Mouse (Mus musculus): ENCODE data around the gene Gm49395.

Gene Gm49395

DNA sequence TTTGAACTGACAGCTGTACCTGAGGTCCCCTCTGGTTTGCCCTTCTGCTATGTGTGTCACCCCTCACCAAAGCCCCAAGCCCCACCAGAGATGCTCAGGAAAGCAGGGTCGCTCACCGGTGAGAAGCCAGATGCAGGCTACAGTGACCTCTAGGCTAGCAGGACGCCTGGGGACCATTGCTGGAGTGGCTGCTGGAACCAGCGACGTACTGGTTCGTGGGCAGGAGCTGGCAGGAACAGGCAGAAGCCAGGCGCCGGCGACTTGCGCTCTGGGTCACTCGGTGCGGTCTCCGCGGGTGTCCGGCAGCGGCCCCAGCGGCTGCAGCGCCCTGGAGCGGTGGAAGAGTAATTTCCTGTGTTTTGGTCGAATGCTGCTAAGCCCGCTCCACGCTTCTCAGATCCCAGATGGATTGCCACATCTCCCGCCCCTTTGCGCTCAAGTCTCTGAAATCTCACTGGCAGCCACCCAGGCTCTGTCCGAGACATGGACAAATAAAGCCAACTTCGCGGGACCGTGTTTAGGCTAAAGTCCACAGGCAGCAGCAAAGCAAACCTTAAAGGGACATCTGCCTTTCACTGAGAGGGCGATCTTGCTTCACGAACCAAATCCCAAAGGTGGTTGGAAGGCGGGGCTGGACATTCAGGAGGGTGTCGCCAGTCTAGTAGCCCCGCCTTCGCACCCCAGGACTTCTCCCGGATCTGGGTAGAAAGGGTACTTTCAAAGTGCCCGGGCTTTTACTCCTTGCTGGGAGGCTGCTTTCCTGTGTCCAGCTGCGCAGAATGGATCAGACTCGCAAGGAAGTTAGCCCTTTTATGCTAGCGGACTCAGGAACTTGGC, at the start of gene Gm49395, which contains the start of gene Itga1:
Gm49395 (minus strand) TSS at position 567 of the 837 bp plus-strand sequence.
Itga1 (minus strand) TSS at position 610 of the 837 bp plus-strand sequence.
- peak; percentile 53 to 61 for DNase-seq

DNA sequence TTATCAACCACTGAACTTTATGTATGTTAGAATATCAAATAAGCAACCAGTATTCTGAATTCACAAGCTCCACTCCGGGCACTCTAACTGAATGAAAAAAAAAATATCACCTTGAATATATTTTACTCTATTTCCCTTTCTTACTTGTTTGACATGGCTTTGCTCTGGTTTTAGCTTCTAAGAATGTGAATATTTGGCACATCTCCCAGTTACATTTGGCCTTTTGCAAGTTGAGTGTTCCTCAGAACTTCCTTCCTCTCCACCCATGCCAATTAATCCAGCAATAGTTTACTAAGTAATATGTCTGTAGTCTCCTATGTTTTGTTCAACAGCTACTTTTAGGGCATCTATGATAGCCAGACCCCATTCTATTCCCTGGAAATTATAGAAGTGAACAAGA, 48.9 kb upstream of the Gm49395 start:
- DNase-seq, result no peak

DNA sequence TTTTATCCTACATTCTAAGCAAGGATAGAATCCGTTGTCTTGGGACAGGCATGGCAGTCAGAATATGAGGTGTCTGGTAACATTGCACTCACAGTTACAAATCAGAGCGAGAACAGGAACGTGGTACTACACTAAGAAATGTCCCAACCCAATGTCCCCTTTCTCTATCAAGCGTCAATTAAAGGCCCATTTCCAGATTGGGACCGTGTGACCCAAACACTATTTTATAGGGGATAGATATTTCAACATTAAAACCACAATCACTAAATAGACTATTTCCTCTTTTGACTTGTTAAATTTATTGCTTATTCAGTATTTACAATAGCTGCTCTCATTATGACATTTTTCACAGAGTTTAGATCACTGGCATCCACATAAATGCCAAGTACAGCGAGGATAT, 48.1 kb upstream of the Gm49395 start:
- DNase-seq, result no peak

DNA sequence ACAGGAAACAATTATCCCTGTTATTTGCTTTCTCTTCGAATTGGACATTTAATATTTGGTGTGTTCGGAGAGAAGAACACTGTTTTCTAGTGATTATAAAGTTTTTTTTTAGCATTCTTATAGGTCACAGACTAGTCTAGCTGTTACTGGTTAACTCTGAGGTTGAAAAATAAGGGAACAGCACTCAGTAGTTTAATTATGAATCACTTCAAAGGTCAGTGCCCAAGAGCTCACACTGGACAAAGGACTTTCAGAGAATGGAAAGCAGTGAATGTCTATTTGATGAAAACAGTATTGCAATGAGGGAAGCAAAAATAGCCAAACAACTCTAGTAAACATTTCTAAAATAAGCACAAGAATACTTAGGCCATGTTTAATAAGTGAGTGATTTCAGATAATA, 41.9 kb upstream of the Gm49395 start:
- no peak for DNase-seq

DNA sequence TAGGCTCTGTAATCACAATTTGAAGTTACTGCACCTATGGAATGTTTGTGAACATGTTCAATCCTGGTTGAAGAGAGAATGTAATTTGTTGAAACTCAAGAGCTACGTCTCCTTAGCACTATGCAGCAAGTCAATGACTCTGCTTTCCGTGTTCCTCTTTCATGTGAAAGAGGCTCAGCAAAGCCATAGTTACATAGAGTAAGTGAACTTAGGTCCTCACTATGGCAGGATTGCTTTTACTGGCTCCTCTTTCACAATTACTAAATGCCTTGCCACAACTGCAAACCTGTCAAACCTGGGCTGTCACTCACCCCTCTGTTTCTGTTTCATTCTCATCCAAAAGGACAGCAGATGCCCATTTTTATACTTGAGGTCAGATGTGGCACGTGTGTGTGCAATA, 40.3 kb upstream of the Gm49395 start:
- DNase-seq, result no peak

DNA sequence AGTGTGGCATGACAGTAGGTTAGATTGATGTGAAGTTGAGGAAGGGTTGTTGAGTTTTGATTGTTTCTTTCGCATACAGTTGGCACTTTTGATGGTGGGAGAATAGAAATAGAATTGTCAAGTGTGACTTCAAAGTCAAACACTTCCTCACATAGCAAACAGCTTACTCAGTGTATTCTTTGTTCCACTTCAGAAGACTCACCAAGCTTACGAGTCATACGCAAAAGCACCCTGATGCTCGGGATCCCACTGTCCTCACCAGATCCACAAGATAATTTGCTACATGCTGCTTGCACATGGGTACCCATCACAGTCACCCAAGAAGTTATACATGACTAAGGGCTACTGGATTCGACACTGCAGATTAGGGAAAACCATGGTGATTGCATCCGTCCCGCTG, 36.8 kb upstream of the Gm49395 start:
- DNase-seq, result no peak

DNA sequence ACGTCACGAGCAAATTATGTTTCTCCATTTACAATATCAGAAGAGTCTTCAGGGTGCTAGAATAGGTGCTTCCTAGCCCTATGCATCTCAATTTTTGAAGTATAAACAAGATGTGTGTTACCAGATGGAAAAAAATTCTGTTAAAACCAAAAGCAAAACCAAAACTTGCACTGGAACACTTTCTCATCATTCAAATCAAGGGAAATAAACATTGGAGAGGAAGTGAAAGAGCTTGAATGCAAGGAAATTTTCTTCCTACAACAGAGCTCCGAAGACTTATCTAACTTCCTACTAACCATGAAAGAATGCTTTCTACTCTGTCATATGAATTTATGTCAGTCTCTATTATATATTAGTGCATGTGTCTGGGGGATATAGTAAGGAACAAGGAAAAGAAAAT, 35.0 kb upstream of the Gm49395 start:
- DNase-seq, result no peak

DNA sequence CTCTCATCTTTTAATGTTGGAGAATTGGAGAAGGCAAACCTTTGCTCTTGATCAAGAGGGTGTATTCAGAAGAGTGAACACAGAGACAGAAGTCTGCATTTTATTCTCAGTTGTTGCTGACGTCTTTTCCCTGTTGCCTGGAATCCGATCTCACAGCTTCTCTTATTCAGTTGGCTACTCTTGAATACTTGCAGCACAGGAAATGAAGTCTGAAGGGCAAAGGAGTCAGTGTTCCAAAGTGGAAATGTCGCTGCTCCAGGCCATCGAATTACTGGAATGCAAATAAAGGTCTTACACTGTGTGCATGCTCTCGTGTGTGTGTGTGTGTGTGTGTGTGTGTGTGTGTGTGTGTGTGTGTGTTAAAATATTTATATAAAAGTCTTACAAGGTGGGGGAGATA, 30.7 kb upstream of the Gm49395 start:
- no peak for DNase-seq

DNA sequence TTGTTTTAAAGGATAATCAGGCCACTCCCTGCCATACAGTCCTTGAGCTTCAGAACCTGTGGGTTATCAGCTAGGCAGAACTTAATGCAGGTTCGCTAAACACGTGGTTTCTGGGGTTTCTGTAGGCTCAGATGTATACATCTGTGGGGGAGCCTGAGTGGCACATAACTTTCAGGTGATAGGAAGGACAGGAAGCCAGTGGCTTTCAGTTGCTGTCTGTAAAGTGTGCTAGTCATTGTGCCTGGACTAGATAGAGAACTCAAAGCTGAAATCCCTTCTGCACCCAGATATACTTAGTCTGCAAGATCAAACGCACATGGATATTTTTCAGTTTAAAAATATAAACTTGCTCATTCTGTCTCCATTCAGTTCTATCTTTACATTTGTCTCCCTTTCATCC, 29.7 kb upstream of the Gm49395 start:
- DNase-seq, result no peak

DNA sequence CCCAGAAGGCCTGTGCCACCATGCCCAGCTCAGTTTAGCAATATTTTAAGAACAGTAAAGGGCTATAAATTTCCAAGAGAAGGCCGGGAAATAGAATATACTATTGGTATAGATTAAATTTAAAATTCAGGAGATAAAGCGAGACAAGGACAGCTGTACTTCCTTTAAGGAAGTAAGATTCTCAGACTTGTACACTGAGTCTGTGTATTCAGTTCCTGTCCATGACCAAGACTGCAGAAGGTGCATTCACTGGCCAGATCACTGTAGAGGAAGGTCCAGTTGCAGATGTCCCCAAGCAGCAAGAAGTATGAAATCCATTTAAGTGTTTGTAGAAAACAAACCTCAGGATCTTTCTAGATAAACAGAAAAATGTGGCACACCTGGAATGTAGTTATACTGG, 28.3 kb upstream of the Gm49395 start:
- DNase-seq, result no peak

DNA sequence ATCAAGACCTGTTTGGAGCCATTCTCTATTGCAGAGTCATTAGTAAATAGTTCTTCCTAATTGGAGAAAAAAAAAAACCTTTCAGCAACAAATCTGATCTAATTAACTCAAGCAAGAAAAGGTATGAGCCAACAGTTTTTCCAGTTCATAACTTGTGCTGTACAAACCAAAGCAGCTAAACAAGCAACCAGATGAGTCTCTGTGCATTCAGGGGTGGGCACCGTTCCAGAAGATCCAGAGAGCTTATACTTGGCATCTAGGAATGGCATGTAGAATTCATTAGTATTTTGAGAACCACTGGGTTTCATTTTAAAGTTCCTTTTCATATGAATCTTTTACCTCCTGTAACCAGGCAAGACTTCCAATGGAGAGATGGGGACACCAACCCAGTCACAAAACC, 26.1 kb upstream of the Gm49395 start:
- peak; percentile 1 to 2 for DNase-seq

DNA sequence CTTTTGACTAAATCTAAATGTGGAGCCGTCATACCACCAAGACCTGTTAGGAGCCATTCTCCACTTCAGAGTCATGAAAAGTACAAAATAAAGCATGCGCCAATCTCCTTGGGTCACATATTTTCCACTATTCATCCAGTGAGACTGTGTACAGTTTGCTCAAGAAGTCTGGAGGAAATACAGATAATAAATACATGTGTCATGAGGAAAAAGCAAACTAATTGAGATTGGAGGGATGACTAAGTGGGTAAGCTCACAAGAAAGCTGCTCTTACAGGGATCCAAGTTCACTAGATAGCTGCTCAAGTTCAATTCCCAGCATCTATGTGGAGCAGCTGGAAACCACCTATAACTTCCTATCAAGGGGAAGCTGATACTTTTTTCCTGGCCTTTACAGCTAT, 24.8 kb upstream of the Gm49395 start:
- DNase-seq, result no peak

DNA sequence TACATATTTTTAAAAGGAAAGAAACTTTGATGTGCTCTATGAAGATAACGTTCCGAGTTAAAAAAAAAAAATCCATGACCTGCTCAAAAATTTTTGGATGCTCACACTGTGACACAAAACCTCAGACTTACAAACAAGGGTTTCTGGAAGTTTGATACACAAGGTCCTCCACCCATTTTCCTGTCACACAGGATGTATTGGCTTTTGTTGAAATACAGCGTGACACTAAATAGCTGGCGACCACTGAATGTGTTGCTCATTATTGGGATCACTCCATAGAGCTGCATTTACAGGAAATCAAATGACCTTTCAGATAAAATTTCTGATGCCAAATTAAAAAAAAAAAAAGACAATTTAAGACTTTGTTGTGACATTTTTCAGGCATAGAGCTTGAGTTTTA, 23.4 kb upstream of the Gm49395 start:
- no peak for DNase-seq

DNA sequence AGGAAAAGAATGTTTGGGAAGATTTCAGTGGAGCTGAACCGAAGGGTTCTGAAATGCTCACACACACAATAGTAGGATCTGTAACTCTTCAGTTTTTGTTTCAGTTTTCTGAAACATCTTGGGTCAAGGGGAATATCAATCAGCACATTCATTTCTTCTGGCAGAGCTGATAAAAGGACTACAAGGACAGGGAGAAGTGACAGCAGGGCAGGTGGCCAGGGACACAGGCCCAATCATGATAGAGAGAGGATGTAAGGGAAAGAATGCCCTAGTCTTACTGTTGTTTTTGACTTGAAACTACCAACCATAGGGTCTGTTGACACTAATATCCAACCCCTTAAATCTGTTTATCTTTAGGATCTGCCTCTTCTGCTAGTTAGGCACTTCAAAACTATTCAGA, 22.8 kb upstream of the Gm49395 start:
- DNase-seq, result no peak

DNA sequence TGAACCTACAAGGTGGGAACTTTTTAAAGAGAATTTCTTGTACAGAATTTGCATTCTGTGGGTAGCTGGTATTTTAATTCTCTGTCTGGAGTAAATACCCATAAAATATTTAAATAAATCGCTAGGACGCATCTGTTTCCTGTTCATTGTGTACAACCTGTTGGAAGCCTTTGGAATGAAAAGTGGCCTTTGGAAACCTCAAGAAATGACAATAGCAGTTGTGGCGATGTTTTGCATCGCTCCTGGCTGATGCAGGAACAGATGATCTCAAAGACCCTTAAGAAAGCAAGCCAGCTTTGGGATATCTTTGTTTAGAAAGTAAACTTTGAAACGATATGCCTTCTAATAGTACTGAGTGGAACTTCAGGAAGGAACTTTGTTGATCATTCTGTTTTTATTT, 17.0 kb upstream of the Gm49395 start:
- DNase-seq, result no peak

DNA sequence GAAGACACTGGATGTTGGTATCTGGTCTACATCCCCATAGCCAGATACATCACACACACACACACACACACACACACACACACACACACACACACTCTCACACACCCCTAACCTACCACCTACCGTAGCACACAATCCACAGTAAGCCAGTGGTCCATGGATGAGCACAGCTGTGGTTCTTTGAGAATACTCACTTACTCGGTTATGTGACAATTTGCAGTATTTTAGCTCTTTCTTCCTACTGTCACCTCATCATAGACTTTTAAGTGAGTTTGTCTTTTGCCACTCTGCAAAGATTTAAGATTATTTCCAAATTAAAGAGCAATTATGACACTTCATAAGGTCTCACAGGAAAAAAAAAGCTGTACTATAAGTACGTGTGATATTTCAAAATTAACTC, 16.5 kb upstream of the Gm49395 start:
- DNase-seq, result no peak

DNA sequence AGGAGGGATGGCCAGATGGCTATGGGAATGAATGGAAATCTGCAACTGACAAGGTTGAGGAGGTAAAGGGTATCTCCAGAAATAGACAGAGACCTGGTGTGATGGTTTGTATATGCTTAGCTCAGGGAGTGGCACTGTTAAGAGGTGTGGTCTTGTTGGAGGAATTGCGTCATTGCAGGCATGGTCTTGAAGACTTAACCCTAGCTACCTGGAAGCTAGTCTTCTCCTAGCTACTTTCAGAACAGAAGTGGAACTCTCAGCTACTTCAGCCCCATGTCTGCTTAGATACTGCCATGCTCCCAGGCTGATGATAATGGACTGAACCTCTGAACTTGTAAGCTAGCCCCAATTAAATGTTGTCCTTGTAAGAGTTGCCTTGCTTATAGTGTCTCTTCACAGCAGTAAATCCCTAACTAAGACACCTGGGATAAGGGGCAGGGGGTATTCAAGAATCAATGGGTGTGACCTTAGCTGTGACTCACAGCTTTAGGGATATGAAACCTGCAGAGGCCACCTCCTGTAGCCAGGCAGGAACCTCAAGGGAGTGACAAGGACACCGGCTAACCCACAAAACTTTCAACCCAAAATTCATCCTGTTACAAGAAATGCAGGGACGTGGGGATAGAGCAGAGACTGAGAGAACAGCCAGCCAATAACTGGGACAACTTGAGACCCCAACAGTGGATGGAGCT, 15.4 kb upstream of the Gm49395 start:
- no peak for DNase-seq

DNA sequence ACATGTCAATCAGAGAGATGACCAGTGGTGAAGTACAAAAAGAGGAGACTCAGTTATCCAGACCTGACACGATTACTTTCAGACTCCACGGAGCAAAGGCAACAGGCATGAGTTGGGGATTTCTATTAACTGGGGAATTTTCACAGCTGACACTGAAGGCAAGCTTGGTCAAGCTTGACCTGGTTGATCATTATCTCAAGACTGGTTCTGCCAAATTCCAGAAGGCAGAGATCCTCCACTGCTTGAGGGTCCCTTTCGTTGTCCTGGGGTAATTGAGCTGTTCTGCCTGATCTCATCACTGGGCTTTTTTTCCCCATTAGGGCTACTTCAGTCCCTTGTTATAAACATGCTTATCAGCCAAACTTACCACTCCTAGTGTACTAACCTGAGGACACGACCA, 7.9 kb upstream of the Gm49395 start:
- DNase-seq, result no peak

DNA sequence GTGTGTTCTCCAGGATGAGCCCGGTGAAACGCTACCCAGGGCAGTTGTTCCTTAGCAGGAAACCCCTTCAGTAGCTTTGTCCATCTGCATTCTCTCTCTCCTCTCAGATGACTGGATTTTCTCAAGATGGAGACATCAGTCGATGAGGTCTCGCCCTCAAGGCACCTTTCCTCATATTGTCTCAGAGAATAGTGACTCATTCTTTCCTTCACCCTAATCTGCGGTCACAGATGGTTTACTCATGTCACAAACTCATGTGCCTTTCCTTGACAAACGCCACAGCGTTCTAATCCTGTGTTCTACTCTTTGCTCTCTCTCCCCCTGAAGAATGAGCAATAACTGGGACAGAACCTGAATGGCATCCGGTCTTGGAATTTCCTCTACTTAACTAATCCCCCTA, 5.7 kb upstream of the Gm49395 start:
- no peak for DNase-seq

DNA sequence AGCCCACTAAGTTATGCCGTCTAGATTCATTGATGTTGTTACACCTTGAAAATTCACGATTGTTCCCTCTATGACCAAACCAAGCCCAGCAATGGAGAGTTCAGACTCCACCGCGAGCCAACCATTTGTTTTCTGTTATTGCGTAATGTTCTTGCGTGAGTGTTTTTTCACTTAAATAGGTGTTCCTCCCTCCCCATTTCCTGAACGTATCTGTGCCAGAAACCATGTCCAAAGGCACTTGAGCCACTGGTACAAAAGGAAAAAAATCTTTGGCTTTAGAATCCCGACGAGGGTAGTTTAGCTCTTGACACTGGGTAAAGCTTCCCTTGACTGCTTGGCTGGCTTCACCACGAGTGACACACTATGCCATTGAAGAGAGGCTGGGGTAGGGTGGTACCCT, 4.5 kb upstream of the Gm49395 start:
- no peak for DNase-seq

DNA sequence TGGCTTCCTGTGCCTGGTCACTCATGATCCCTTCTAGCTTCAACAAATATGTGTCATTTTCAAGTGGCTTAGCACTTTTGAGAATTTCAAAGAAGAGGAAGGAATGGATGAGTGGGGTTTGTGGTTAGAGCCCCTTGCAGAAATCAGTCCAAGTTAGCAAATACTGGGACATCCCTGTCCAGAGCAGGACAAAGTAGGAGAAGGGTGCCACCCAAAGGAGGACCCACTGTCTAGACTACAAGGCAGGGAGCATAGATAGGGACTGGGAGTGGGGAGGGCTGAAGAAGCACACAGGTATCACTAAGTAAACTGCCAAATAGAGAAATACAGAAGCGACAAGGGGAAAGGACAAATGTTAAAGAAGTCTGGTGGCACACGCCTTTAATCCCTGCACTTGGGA, 1.0 kb upstream of the Gm49395 start:
- no peak for DNase-seq

DNA sequence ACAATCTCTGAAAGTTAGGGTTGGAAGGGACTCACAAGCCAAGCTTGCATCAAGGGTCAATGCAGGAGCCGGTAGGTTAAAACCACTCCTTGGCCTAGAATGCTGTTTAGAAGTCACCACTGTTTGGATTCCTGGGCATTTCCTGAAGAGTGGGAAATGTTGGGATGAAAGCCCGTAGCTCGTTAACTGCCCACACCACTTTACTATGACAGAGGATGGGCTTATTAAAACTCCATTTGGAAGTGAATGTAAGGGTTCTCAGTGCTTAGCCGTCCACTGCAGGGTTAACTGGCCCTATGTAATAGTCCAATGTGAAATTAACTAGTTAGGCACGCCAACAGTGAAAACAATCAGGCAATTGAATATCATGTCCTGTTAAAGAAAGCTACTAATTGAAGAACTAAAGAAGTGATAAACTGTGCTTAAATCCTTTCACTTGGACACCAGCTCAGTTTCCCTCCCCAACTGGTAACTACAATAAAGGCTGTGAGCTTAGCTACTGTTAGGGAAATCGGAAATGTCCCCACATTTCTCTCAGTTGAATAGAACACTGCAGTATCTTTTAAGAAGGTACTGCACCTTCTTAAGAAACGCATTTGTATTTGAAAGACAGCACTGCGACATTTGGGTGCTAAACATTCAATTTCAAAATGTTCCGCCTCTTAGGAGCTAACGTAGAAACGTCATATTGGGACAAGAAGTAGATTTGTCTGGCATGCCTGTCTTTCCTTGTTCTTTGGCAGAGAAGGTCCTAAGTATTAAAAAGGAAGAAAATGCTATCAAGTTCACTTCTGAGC, 1.1 kb downstream of the Gm49395 start:
- no peak for DNase-seq

DNA sequence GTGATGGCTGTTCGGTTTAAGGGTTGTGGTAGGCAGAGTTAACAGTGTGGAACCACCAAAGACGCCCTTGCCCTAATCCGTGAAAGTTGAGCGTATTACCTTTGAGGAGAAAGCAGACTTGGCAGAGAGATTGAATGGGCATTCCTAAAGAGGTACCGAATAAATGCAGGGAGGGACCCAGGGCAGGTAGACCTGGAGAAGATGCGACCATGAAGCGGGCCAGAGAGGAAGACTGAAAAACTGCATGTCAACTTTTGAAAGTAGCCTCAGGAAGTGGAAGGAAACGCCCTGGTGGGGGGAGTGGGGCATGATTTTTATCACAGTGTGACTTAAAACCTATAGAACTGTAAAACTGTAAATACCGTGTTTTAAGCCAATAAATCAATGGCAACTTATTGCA, 2.3 kb downstream of the Gm49395 start:
- no peak for DNase-seq

DNA sequence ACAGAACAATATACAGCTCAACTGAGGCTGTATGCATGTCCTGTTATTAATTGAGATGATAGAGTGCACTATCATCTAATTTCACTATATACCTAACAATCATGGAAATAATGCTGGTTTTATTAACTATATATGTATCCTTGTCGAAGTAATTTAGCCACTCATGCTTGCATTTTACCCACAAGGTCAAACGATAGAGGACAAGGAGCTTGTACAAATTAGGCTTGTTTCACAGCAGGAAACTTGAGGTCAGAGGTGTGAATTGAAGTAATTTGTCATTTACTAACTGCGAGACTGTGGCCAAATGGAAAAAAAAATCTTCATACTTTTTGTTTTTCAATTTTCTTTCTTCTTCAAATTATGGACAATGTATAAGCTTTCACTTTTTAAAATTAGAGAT, 3.5 kb downstream of the Gm49395 start:
- DNase-seq, result no peak
